Mouse (Mus musculus): ENCODE measurements around the gene Lst1. TPM values are rescaled to one million over a fixed set of nuclear protein-coding genes. Genes with fewer than 3 reads are reported as not detected.

Gene Lst1
- total and polyA plus RNA-seq, 3 experiments = 15.2 to 29.0 TPM; not detected in 1

DNA sequence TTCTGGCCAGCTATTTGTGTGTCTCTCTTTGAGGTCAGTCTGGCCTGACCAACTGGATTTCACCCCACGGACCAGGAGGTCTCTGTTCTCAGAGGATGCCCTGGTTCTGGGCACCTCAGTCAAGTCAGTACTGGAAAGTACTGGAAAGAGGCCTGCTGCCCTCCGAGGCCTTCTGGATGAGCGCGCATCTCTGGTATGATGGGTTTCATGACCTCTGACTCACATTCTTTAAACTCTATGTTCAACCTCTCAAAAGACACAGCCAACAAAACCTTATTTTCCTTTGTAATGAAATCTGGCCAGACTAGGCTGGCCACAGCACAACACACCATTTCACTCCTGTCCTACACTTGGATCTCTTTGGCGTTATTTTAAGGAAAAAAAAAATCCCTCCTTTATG lies 37.2 kb upstream of the Lst1 start:
- H3K4me1 ChIP-seq (ENCODE audit: control insufficient read depth in 1 of 2, insufficient read depth in 2 of 2, low read length in 2 of 2) = peaks cover 0 to 1% of the 10 kb centered on the region in 2 experiments; a peak in 2 of 4 replicates
- H3K79me2 ChIP-seq (ENCODE audit: control insufficient read depth, insufficient read depth, low read length, poor library complexity) = peaks cover 1% of the 10 kb centered on the region; the same call in 1 of the 2 replicates
- H3K27me3 ChIP-seq (ENCODE audit: control insufficient read depth in 1 of 2, insufficient read depth in 2 of 2, low read length in 2 of 2) = no peaks in the 10 kb centered on the region
- no peaks in the 10 kb centered on the region for H3K9me3 ChIP-seq (replicated peaks; ENCODE audit: insufficient read depth, low read length)
- no peak overlapping the region for H3K4me3 ChIP-seq (ENCODE audit: control insufficient read depth in 1 of 2, insufficient read depth in 1 of 2, low read depth in 2 of 2, low read length in 2 of 2)
- no peak for TF ChIP-seq RCOR1 (IDR thresholded peaks at IDR 0.05; ENCODE audit: low read depth, low read length)
- TF ChIP-seq ZKSCAN1 (IDR thresholded peaks at IDR 0.05; ENCODE audit: low read depth, low read length) = no peak
- TF ChIP-seq E2F4 (IDR thresholded peaks at IDR 0.05; ENCODE audit: borderline replicate concordance, low read depth, low read length) = no peak
- TF ChIP-seq GATA1 (IDR thresholded peaks at IDR 0.05; ENCODE audit: low read depth, low read length) = no peak
- TF ChIP-seq ZMIZ1 (IDR thresholded peaks at IDR 0.05; ENCODE audit: low read depth, low read length) = no peak
- no peak for TF ChIP-seq MYC (IDR thresholded peaks at IDR 0.05; ENCODE audit: low read depth, low read length)
- TF ChIP-seq RAD21 (IDR thresholded peaks at IDR 0.05; ENCODE audit: low read depth, low read length) = no peak
- TF ChIP-seq ZC3H11A (IDR thresholded peaks at IDR 0.05; ENCODE audit: low read depth, low read length) = no peak
- TF ChIP-seq MAZ (IDR thresholded peaks at IDR 0.05; ENCODE audit: low read depth, low read length) = no peak
- no peak for TF ChIP-seq USF2 (IDR thresholded peaks at IDR 0.05; ENCODE audit: borderline replicate concordance in 1 of 2, insufficient read depth in 1 of 2, low read depth in 1 of 2, low read length in 2 of 2)
- no peak for TF ChIP-seq GABPA (IDR thresholded peaks at IDR 0.05; ENCODE audit: low read depth, low read length)
- no peak for DNase-seq (ENCODE audit: low read depth, low spot score)
- peaks cover under 1 to 9% of the 10 kb centered on the region in 2 experiments; a peak in 3 of 4 replicates for H3K36me3 ChIP-seq (ENCODE audit: control insufficient read depth in 1 of 2, insufficient read depth in 2 of 2, low read length in 2 of 2)
- no peak overlapping the region for H3K27ac ChIP-seq (ENCODE audit: control insufficient read depth, low read depth, low read length)
- no peak overlapping the region for H3K9ac ChIP-seq (ENCODE audit: control insufficient read depth, low read depth, low read length, poor library complexity, severe bottlenecking)

DNA sequence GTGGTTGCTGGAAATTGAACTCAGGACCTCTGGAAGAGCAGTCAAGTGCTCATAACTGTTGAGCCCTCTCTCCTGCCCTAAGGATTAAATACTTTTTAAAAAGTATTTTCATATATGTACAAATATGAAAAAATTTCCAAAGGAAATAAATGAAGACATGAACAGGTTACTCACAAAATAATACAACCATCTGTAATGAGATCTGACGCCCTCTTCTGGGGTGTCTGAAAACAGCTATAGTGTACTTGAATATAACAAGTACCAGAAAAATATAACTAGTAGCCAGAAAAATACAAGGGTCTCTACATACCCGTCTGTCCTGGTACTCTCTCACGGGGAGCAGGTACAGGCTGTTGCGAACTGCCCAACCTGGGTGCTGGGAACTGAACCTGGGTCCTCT lies 36.4 kb upstream of the Lst1 start:
- no peak overlapping the region for H3K9ac ChIP-seq (ENCODE audit: control insufficient read depth, low read depth, low read length, poor library complexity, severe bottlenecking)
- H3K36me3 ChIP-seq (ENCODE audit: control insufficient read depth in 1 of 2, insufficient read depth in 2 of 2, low read length in 2 of 2) = peaks cover 7 to 9% of the 10 kb centered on the region in 2 experiments
- peak; percentile 62 for TF ChIP-seq SMC3 (IDR thresholded peaks at IDR 0.05; ENCODE audit: low read depth, low read length)
- TF ChIP-seq ZMIZ1 (IDR thresholded peaks at IDR 0.05; ENCODE audit: low read depth, low read length) = no peak
- TF ChIP-seq ZC3H11A (IDR thresholded peaks at IDR 0.05; ENCODE audit: low read depth, low read length) = peak; percentile 37
- peak in 1 of 3 experiments; percentile 46; a peak in 3 of 6 replicates for TF ChIP-seq CTCF (IDR thresholded peaks at IDR 0.05 in 2 of 3, conservative IDR thresholded peaks at IDR 0.05 in 1 of 3; ENCODE audit: control insufficient read depth in 1 of 3, insufficient read depth in 1 of 3, low read depth in 2 of 3, low read length in 3 of 3, poor library complexity in 1 of 3, severe bottlenecking in 1 of 3)
- TF ChIP-seq RAD21 (IDR thresholded peaks at IDR 0.05; ENCODE audit: low read depth, low read length) = peak; percentile 42
- no peak for TF ChIP-seq MAX (IDR thresholded peaks at IDR 0.05; ENCODE audit: low read length)
- no peak for TF ChIP-seq UBTF (IDR thresholded peaks at IDR 0.05; ENCODE audit: borderline replicate concordance, insufficient read depth, low read depth, low read length)
- H3K9me3 ChIP-seq (replicated peaks; ENCODE audit: insufficient read depth, low read length) = no peaks in the 10 kb centered on the region
- H3K4me3 ChIP-seq (ENCODE audit: control insufficient read depth in 1 of 2, insufficient read depth in 1 of 2, low read depth in 2 of 2, low read length in 2 of 2) = no peak overlapping the region
- H3K4me1 ChIP-seq (ENCODE audit: control insufficient read depth in 1 of 2, insufficient read depth in 2 of 2, low read length in 2 of 2) = peaks cover 2 to 9% of the 10 kb centered on the region in 2 experiments
- no peaks in the 10 kb centered on the region for H3K27me3 ChIP-seq (ENCODE audit: control insufficient read depth in 1 of 2, insufficient read depth in 2 of 2, low read length in 2 of 2)
- no peak for DNase-seq (ENCODE audit: low read depth, low spot score)
- peaks cover 1% of the 10 kb centered on the region; the same call in 1 of the 2 replicates for H3K79me2 ChIP-seq (ENCODE audit: control insufficient read depth, insufficient read depth, low read length, poor library complexity)
- no peak overlapping the region for H3K27ac ChIP-seq (ENCODE audit: control insufficient read depth, low read depth, low read length)

Data from MEL (cell line).